Mouse (Mus musculus) liver, embryonic 14.5 days (tissue): ENCODE measurements around the gene Entpd1. TPM values are rescaled to one million over a fixed set of nuclear protein-coding genes. Genes with fewer than 3 reads are reported as not detected.

Experiments
- ATAC-seq: fragments of 200-750 bp; cut with Nextera tagmentation; 2 replicates; pipeline ENCODE4 v1.8.0; 2017; ENCODE audit warnings: moderate number of reproducible peaks, mild to moderate bottlenecking, moderate library complexity; ENCODE audit not compliant: insufficient read depth
- DNase-seq, 3 experiments: peaks; one replicate each; pipeline ENCODE4 v3.0.0-alpha.2; 2012 to 2013; ENCODE audit warnings: low read depth in 3 of 3, low spot score in 3 of 3
- H3K27ac ChIP-seq: fragments of 300-500 bp; sonication (generic); 2 replicates; pipeline ENCODE4 v1.5.1; 2014; ENCODE audit warnings: moderate library complexity, mild to moderate bottlenecking, control low read depth, inconsistent platforms
- H3K27me3 ChIP-seq: fragments of 300-500 bp; sonication (generic); 2 replicates; pipeline ENCODE4 v1.6.1; 2014; ENCODE audit warnings: mild to moderate bottlenecking, low read length, moderate library complexity; ENCODE audit not compliant: control insufficient read depth, insufficient read depth
- H3K36me3 ChIP-seq: fragments of 300-500 bp; sonication (generic); replicated peaks from 2 replicates; pipeline ENCODE4 v1.6.1; 2014; ENCODE audit warnings: low read depth; ENCODE audit not compliant: control insufficient read depth, insufficient read depth
- H3K4me1 ChIP-seq, 2 experiments: fragments of 200-500 bp in 1 of 2; fragments of 300-500 bp in 1 of 2; sonication (generic) in 1 of 2; replicated peaks; 2 replicates each; pipeline ENCODE4 v1.6.1; 2012 to 2014; ENCODE audit warnings: antibody characterized with exemption in 1 of 2, inconsistent platforms in 1 of 2, low read length in 1 of 2; ENCODE audit not compliant: control insufficient read depth in 2 of 2, insufficient read depth in 2 of 2
- H3K4me2 ChIP-seq: fragments of 300-500 bp; sonication (generic); 2 replicates; pipeline ENCODE4 v1.6.1; 2014; ENCODE audit warnings: low read depth, mild to moderate bottlenecking, control low read depth, moderate library complexity
- H3K4me3 ChIP-seq, 2 experiments: fragments of 200-500 bp in 1 of 2; fragments of 300-500 bp in 1 of 2; sonication (generic) in 1 of 2; 2 replicates each; pipeline ENCODE4 v1.5.1; 2012 to 2014; ENCODE audit warnings: low read depth in 2 of 2, low read length in 2 of 2, mild to moderate bottlenecking in 2 of 2, control low read depth in 1 of 2, inconsistent platforms in 1 of 2, moderate library complexity in 1 of 2; ENCODE audit not compliant: insufficient read depth in 1 of 2
- H3K9ac ChIP-seq: fragments of 300-500 bp; sonication (generic); replicated peaks from 2 replicates; pipeline ENCODE4 v1.6.1; 2014; ENCODE audit warnings: mild to moderate bottlenecking, control low read depth, moderate library complexity
- H3K9me3 ChIP-seq: fragments of 300-500 bp; sonication (generic); 2 replicates; pipeline ENCODE4 v1.6.1; 2016; ENCODE audit warnings: low read length, mixed read lengths; ENCODE audit not compliant: control insufficient read depth
- CTCF ChIP-seq: IDR thresholded peaks from 2 replicates; pipeline ENCODE4 v1.5.1; 2016; ENCODE audit warnings: antibody characterized with exemption, low read depth, control low read depth
- EP300 ChIP-seq: IDR thresholded peaks from 2 replicates; pipeline ENCODE4 v1.6.1; 2016; ENCODE audit warnings: antibody characterized with exemption, low read depth
- WGBS: fragments of 180-500 bp; shearing (Covaris S2); extraction: QIAGEN DNeasy Blood & Tissue Kit; methylation state at CpG from one replicate; pipeline ENCODE4 v1.1.7; 2014; ENCODE audit not compliant: insufficient replicate concordance; 5-methylcytosine and 5-hydroxymethylcytosine counted together
- polyA plus RNA-seq, 2 experiments: library from polyadenylated mRNA; depleted of rRNA in 1 of 2; stranded (reverse) in 1 of 2; unstranded in 1 of 2; fragments of >200 nt; fragmentation: Nextera tagmentation in 1 of 2; extraction: Ambion mirVana in 1 of 2; gene quantifications; 2 replicates each; pipeline versions ENCODE4 v1.2.1 to v1.2.3; 2012 to 2014

The Entpd1 gene
- polyA plus RNA-seq, 2 experiments, result 1.6 to 2.8 TPM

DNA sequence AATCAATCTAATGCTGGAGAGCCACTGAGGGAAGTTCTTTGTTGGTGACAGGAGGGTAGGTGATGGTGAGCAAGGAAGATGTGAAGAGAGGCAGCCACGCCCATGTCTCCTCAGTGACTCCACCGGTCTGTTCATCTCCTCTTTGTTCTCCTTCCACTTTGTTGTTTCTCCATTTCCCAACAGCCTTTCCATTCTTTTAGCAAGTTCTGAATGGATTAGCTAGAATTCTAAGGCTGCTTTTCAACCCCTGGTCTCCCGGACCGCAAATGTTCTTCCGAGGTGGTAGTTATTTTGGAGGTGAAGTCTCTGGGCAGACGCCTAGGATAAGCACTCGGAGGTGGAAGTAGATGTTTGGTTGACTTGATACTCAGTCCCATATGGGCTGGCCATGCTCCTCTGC lies 72.4 kb downstream of the Entpd1 start:
- no peaks in the 10 kb centered on the region for H3K27me3 ChIP-seq
- 64% methylated on average over 7 of the region's 7 CpGs for WGBS
- DNase-seq (no peak), ATAC-seq (no peak)
- H3K4me1 ChIP-seq, result no peaks in the 10 kb centered on the region
- H3K9ac ChIP-seq, result no peak overlapping the region
- no peak overlapping the region for H3K4me3 ChIP-seq
- TF ChIP-seq EP300 (no peak), CTCF (no peak)
- no peak overlapping the region for H3K4me2 ChIP-seq
- H3K36me3 ChIP-seq, result no peaks in the 10 kb centered on the region
- H3K27ac ChIP-seq, result no peak overlapping the region
- no peaks in the 10 kb centered on the region for H3K9me3 ChIP-seq

DNA sequence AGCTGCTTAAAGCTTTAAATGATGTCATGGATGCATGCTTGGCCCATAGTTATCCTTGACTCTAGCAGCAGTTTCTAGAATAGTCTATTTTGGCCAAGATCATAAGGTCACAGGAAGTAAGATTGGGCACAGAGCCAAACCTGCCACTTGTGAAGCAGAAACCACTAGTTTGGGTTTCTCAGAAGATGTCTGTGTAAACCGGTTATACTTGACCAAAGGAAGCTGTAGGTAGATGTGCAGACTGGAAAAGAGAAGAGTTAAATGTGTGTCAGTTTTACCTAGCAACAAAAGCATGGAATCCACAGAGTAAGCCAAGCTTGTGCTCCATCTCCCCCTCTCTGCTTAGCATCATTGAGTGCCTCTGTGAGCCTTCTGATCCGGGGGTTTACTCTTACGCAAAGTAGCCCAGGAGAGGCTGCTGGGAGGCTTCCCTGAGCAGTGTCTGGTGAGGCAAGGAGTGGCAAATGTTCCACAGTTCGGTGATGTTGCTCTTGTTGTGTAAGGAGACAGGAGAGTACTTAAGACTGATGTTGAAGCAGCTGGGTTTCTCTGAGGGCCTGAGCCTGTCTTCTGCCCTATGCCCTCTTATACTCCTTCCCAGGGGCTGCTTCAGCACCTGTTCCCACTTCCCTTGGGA lies 75.2 kb downstream of the Entpd1 start:
- DNase-seq (no peak), ATAC-seq (no peak)
- Histone ChIP-seq H3K4me3 (no peak overlapping the region), H3K4me1 (no peaks in the 10 kb centered on the region), H3K9ac (no peak overlapping the region), H3K4me2 (no peak overlapping the region), H3K27ac (no peak overlapping the region), H3K9me3 (no peaks in the 10 kb centered on the region), H3K27me3 (no peaks in the 10 kb centered on the region), H3K36me3 (no peaks in the 10 kb centered on the region)
- TF ChIP-seq EP300 (no peak), CTCF (no peak)
- 46% methylated on average over 4 of the region's 4 CpGs for WGBS

DNA sequence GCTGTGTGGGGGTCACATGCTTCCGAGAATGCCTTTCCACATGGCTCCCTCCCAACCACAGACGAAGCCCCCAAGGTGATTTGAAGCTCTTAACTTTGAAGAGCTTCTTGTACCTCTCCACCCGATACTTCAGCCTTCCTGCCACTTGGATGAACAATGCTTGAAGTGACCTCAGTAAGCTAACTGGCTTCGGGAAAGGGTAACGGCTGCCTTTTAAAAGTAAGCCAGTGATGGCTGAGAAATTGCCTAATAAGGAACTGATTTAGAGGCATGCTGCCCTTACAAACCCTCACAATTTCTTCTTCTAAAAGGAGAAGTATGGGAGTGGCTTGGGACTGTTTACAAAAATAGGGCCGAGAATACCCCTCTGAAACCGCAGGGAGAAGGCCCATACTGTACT lies 81.0 kb downstream of the Entpd1 start:
- Histone ChIP-seq H3K27ac (no peak overlapping the region), H3K36me3 (no peaks in the 10 kb centered on the region), H3K27me3 (no peaks in the 10 kb centered on the region), H3K4me1 (no peaks in the 10 kb centered on the region), H3K4me3 (no peak overlapping the region), H3K9ac (no peak overlapping the region), H3K9me3 (no peaks in the 10 kb centered on the region), H3K4me2 (no peak overlapping the region)
- ATAC-seq (no peak), DNase-seq (no peak)
- 44% methylated on average over 7 of the region's 7 CpGs for WGBS
- no peak for TF ChIP-seq EP300
- no peak for TF ChIP-seq CTCF

DNA sequence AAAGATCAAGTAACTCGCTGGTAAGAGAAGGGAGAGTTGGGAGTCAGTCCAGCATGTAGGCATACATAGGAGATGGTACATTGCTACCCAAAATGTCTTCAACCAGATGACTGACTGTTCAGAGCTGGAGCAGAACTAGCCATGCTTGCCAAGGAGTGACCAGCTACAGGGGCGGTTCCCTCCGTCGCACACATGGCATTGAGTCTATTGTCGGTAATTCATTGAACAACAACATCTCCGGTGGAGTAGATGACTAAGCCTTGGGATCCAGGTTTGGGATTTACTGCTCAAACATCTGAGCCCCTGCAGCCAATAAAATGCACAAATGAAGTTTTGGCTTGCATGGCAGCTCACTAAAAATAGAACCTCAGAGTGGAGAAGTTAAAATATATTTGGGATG lies 84.0 kb downstream of the Entpd1 start:
- no peak overlapping the region for H3K4me2 ChIP-seq

DNA sequence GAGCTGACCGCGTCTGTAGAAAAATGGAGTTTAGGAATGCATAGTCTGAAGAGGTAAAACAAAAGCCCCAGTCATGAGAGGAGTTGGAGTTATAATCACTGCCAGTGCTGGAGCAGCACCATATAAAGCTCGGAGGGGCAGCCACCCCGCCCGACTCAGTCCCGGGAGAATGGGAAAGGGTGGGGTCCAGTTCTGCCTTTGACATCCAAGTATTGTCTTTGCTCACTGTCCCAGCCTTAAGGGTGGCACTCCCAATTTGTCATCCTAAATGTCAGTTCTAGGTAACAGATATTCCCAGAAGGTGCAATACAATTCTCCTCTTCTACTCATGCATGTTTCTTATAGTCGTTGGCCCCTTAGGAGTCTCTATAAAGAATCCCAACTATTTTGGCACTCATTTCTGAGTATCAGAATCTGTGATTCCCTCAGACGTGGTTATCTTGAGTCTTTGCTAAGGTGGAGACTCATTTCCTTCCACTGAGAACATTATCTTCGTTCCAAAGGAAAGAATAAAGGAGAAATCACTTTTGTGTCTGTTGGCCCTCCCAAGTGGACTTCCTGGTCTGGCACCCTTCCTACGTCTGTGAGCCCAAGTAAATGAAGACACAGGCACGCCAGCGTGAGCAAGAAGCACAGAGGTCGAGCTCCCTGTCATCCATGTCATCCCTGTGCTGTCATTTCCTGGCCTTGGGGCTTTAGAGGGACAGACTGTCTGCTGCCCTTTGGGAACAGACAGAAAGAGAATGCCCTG lies 86.1 kb downstream of the Entpd1 start:
- H3K36me3 ChIP-seq, result no peaks in the 10 kb centered on the region
- DNase-seq (no peak), ATAC-seq (no peak)
- H3K27ac ChIP-seq, result no peak overlapping the region
- 53% methylated on average over 13 of the region's 13 CpGs for WGBS
- H3K9ac ChIP-seq, result no peak overlapping the region
- no peaks in the 10 kb centered on the region for H3K9me3 ChIP-seq
- H3K4me3 ChIP-seq, result no peak overlapping the region
- no peaks in the 10 kb centered on the region for H3K27me3 ChIP-seq
- H3K4me2 ChIP-seq, result no peak overlapping the region
- H3K4me1 ChIP-seq, result no peaks in the 10 kb centered on the region
- no peak for TF ChIP-seq EP300
- no peak for TF ChIP-seq CTCF

More for the DNA sequence above, 84.0 kb downstream of the Entpd1 start:
- Histone ChIP-seq H3K9me3 (no peaks in the 10 kb centered on the region), H3K27me3 (no peaks in the 10 kb centered on the region), H3K27ac (no peak overlapping the region), H3K4me1 (no peaks in the 10 kb centered on the region), H3K9ac (no peak overlapping the region), H3K4me3 (no peak overlapping the region), H3K36me3 (no peaks in the 10 kb centered on the region)
- WGBS, result 79% methylated on average over 6 of the region's 6 CpGs
- TF ChIP-seq CTCF (no peak), EP300 (no peak)
- no peak for DNase-seq
- ATAC-seq, result no peak
